9 mouse cellular contexts compared by ENCODE assay signal in the genomic region with DNA sequence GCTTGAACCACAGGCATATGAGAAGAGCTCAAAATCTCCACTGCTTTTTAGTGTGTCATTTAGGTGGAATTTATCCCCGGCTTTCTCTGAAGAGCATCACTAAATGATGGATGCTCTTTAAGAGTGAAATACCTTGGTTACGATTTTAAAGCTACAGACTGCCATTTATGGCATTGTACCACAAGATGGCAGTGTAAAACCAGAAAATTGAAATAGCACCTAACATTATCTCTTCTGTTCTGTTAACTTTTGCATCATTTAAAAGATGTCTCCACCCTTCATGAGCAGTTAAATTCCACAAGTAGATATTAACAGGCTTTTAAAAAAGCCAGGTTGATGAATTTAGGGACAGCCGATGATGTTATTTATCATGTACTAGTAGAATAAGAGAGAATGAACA.
A peak's percentile ranks its signal among the peaks of the same experiment; 100 is the strongest.
DNase-seq lines count a peak whose midpoint lies in the region; ATAC-seq and TF ChIP-seq lines count a peak whose summit lies in the region.
"Had no signal": no experiment of that assay in that cellular context is flagged by ENCODE, and none has a peak within 500 bp of the region (broad histone marks: within the 10 kb centered on the region; RNA-seq: fewer than 3 reads in every experiment).

No protein-coding gene starts in this region.

- 57% methylated on average over 3 of the region's 3 CpGs for WGBS in lung, embryonic 14.5 days

- no peak overlapping the region for H3K27ac ChIP-seq in lung, embryonic 14.5 days (ENCODE audit: low read depth)
- H3K27ac ChIP-seq: lung, embryonic 15.5 days had no signal

- no peaks in the 10 kb centered on the region for H3K9me3 ChIP-seq in lung, embryonic 14.5 days (ENCODE audit: low read depth, low read length)
- H3K9me3 ChIP-seq: lung, embryonic 15.5 days had no signal

- CTCF ChIA-PET in Patski (lab: Charles Lee) = interaction anchor here (0.6 to 3.2 kb wide), 13 partner anchors 9 to 554 kb away, joined by 3 to 15 read pairs (median 4); no protein-coding TSS in a partner anchor

- no peak overlapping the region for H3K9ac ChIP-seq in lung, embryonic 14.5 days
- H3K9ac ChIP-seq: lung, embryonic 15.5 days had no signal

- in situ Hi-C loops in Patski (cut with MboI; ENCODE audit: low pct_unique_long_range_greater_than_20kb) = no loop called here

- H3K4me1 ChIP-seq in lung, embryonic 14.5 days (ENCODE audit: insufficient read depth) = no peaks in the 10 kb centered on the region
- H3K4me1 ChIP-seq: lung, embryonic 15.5 days had no signal

- H3K27me3 ChIP-seq in lung, embryonic 14.5 days (ENCODE audit: insufficient read depth, low read length) = no peaks in the 10 kb centered on the region
- no peaks in the 10 kb centered on the region for H3K27me3 ChIP-seq in Patski
- H3K27me3 ChIP-seq: lung, embryonic 15.5 days had no signal

- H3K4me3 ChIP-seq in lung, embryonic 14.5 days (ENCODE audit: low read depth, low read length) = no peak overlapping the region
- H3K4me3 ChIP-seq: lung, embryonic 15.5 days had no signal

- POLR2A ChIA-PET in Patski (lab: Charles Lee) = no interaction called here

- DNase-seq in heart, adult 8-10 months (ENCODE audit: low spot score) = peak; percentile 14
- no peak for DNase-seq in heart, postnatal 25 days (ENCODE audit: low spot score)
- peak; percentile 71 for DNase-seq in lung, embryonic 14.5 days
- DNase-seq in lung, adult 18-20 months = no peak
- no peak for DNase-seq in Patski (ENCODE audit: low read depth, low spot score)
- peak; percentile 44 for DNase-seq in mesoderm, embryonic 11.5 days (ENCODE audit: low read depth, low spot score)
- no peak for DNase-seq in spleen, postnatal 36 days (ENCODE audit: low spot score in 2 of 2)
- no peak for DNase-seq in testis, postnatal 10 days (ENCODE audit: low spot score)

- intact Hi-C loops in heart, postnatal 25 days (cut with DNase I) = loop anchor here (10.0 kb wide), 1 partner anchor 160 kb away; no protein-coding TSS in a partner anchor

- peaks cover 71% of the 10 kb centered on the region for H3K36me3 ChIP-seq in lung, embryonic 14.5 days (ENCODE audit: insufficient read depth)

- no peak overlapping the region for H3K4me2 ChIP-seq in lung, embryonic 14.5 days
- H3K4me2 ChIP-seq: lung, embryonic 15.5 days had no signal

- peak; percentile 58 for TF ChIP-seq CTCF in lung, embryonic 14.5 days (IDR thresholded peaks at IDR 0.05; ENCODE audit: low read depth)
- peak; percentile 52 for TF ChIP-seq CTCF in Patski (IDR thresholded peaks at IDR 0.05)

- ATAC-seq in lung, embryonic 14.5 days (ENCODE audit: insufficient read depth) = no peak
- ATAC-seq in Patski = no peak

Comparison
In these comparisons a context has a peak if more than half of its experiments do, and no peak if none do; other contexts are left out.
1. DNase-seq: peak in heart, adult 8-10 months (single experiment), lung, embryonic 14.5 days (single experiment) and mesoderm, embryonic 11.5 days (single experiment); none in heart, postnatal 25 days (single experiment), lung, adult 18-20 months (0 of 2), Patski (single experiment), spleen, postnatal 36 days (0 of 2) and testis, postnatal 10 days (single experiment).